Mouse (Mus musculus) skeletal muscle tissue, postnatal 0 days (tissue): Measurements from ENCODE around the gene Tbc1d9b. TPM values are rescaled to one million over a fixed set of nuclear protein-coding genes. Genes with fewer than 3 reads are reported as not detected.

Experiments used
- polyA plus RNA-seq: library from polyadenylated mRNA; unstranded; fragments of >200 nt; fragmentation: Nextera tagmentation; extraction: Ambion mirVana; gene quantifications from 2 replicates; pipeline ENCODE4 v1.2.1, GENCODE M21; 2015

Gene Tbc1d9b
- polyA plus RNA-seq, result 15.9 and 17.8 TPM in 2 replicates

GRCm38 (mm10) chr11:50130811-50131766 is at the start of gene Tbc1d9b:
TSS of gene Tbc1d9b (plus strand) at chr11:50131396.

GRCm38 (mm10) chr11:50174111-50174729 is 43.0 kb downstream of the Tbc1d9b start, which contains the start of gene Mrnip:
TSS of gene Mrnip (plus strand) at chr11:50174444.

GRCm38 (mm10) chr11:50210505-50211151 is 79.4 kb downstream of the Tbc1d9b start, which contains the start of the genes Sqstm1 and Mgat4b:
TSS of gene Sqstm1 (minus strand) at chr11:50210827.
TSS of gene Mgat4b (plus strand) at chr11:50210890.

Other genes with a start within 250 kb of the Tbc1d9b start
- gene Rasgef1c, start 229.6 kb upstream of the Tbc1d9b start, polyA plus RNA-seq, result 1.2 and 1.6 TPM in 2 replicates
- gene Rnf130, start 106.0 kb upstream of the Tbc1d9b start, polyA plus RNA-seq, result 42.7 and 55.2 TPM in 2 replicates
- gene Mrnip, start 43.0 kb downstream of the Tbc1d9b start, polyA plus RNA-seq, result 8.1 and 10.1 TPM in 2 replicates
- 279 and 303 TPM in 2 replicates for gene Sqstm1, start 79.4 kb downstream of the Tbc1d9b start, polyA plus RNA-seq
- 13.2 and 15.9 TPM in 2 replicates for gene Mgat4b, start 79.5 kb downstream of the Tbc1d9b start, polyA plus RNA-seq
- 4.4 and 26.5 TPM in 2 replicates for gene Ltc4s, start 107.2 kb downstream of the Tbc1d9b start, polyA plus RNA-seq
- gene Maml1, start 160.9 kb downstream of the Tbc1d9b start, polyA plus RNA-seq, result 2.4 and 2.5 TPM in 2 replicates
- 95.8 and 106 TPM in 2 replicates for gene Canx, start 194.3 kb downstream of the Tbc1d9b start, polyA plus RNA-seq
- gene Cby3, start 223.1 kb downstream of the Tbc1d9b start, polyA plus RNA-seq, result 0.19 and 0.22 TPM in 2 replicates
- gene Hnrnph1, start 245.6 kb downstream of the Tbc1d9b start, polyA plus RNA-seq, result 106 and 116 TPM in 2 replicates